Mouse (Mus musculus) midbrain, embryonic 14.5 days (tissue): ENCODE measurements around the gene Hpf1. TPM values are rescaled to one million over a fixed set of nuclear protein-coding genes. Genes with fewer than 3 reads are reported as not detected.

ENCODE experiments used
- ATAC-seq: fragments of 200-750 bp; cut with Nextera tagmentation; 2 replicates; pipeline ENCODE4 v1.8.0; 2017; ENCODE audit warnings: moderate number of reproducible peaks, moderate library complexity; ENCODE audit not compliant: low FRiP score, low TSS enrichment
- DNase-seq: peaks from one replicate; pipeline ENCODE4 v3.0.0-alpha.2; 2015
- H3K27ac ChIP-seq: fragments of 300-500 bp; sonication (generic); replicated peaks from 2 replicates; pipeline ENCODE4 v1.5.1; 2014; ENCODE audit warnings: mild to moderate bottlenecking, low read depth, low read length, moderate library complexity
- H3K27me3 ChIP-seq: fragments of 300-500 bp; sonication (generic); 2 replicates; pipeline ENCODE4 v1.6.1; 2014; ENCODE audit warnings: low read length, control low read depth, mixed read lengths; ENCODE audit not compliant: control insufficient read depth, insufficient read depth
- H3K36me3 ChIP-seq: fragments of 300-500 bp; sonication (generic); 2 replicates; pipeline ENCODE4 v1.6.1; 2014; ENCODE audit warnings: low read length, control low read depth; ENCODE audit not compliant: control insufficient read depth, insufficient read depth
- H3K4me1 ChIP-seq: fragments of 300-500 bp; sonication (generic); 2 replicates; pipeline ENCODE4 v1.6.1; 2014; ENCODE audit warnings: mild to moderate bottlenecking, antibody characterized with exemption, low read length, control low read depth; ENCODE audit not compliant: control insufficient read depth, insufficient read depth
- H3K4me2 ChIP-seq: fragments of 300-500 bp; sonication (generic); 2 replicates; pipeline ENCODE4 v1.6.1; 2014; ENCODE audit warnings: mild to moderate bottlenecking, low read length, moderate library complexity
- H3K4me3 ChIP-seq: fragments of 300-500 bp; sonication (generic); replicated peaks from 2 replicates; pipeline ENCODE4 v1.5.1; 2014; ENCODE audit warnings: low read depth, low read length
- H3K9ac ChIP-seq: fragments of 300-500 bp; sonication (generic); replicated peaks from 2 replicates; pipeline ENCODE4 v1.6.1; 2014; ENCODE audit warnings: mild to moderate bottlenecking, low read length, moderate library complexity
- H3K9me3 ChIP-seq: fragments of 300-500 bp; sonication (generic); 2 replicates; pipeline ENCODE4 v1.6.1; 2016; ENCODE audit warnings: low read length, control low read depth, mixed read lengths; ENCODE audit not compliant: control insufficient read depth
- WGBS: fragments of 180-500 bp; shearing (Covaris S2); extraction: QIAGEN DNeasy Blood & Tissue Kit; methylation state at CpG from one replicate; pipeline ENCODE4 v1.1.7; 2014; 5-methylcytosine and 5-hydroxymethylcytosine counted together
- polyA plus RNA-seq: library from polyadenylated mRNA; unstranded; fragments of >200 nt; fragmentation: Nextera tagmentation; extraction: Ambion mirVana; gene quantifications from 2 replicates; pipeline ENCODE4 v1.2.1, GENCODE M21; 2014

Gene Hpf1
- polyA plus RNA-seq, 1 experiment from 2014 or later, result 95.8 TPM

- Histone ChIP-seq H3K9me3 (no peaks in the 10 kb centered on the region), H3K27me3 (no peaks in the 10 kb centered on the region), H3K27ac (peak overlapping the region; percentile 96), H3K9ac (peak overlapping the region; percentile 60), H3K4me1 (peaks cover 10% of the 10 kb centered on the region; the same call in 1 of the 2 replicates), H3K36me3 (no peaks in the 10 kb centered on the region), H3K4me3 (peak overlapping the region; percentile 50), H3K4me2 (peak overlapping the region; percentile 66)
- DNase-seq (peak; percentile 93), ATAC-seq (peak; percentile 97)
- under 1% methylated on average over 15 of the region's 15 CpGs for WGBS
These were observed 64.2 kb downstream of the Hpf1 start for GRCm38 (mm10) chr8:60954281-60955014.

- Histone ChIP-seq H3K27ac (no peak overlapping the region), H3K9ac (no peak overlapping the region), H3K4me2 (no peak overlapping the region), H3K36me3 (no peaks in the 10 kb centered on the region), H3K4me3 (no peak overlapping the region), H3K9me3 (no peaks in the 10 kb centered on the region), H3K4me1 (peaks cover 8% of the 10 kb centered on the region; the same call in 1 of the 2 replicates), H3K27me3 (no peaks in the 10 kb centered on the region)
- no peak for ATAC-seq
- DNase-seq, result no peak
- WGBS, result 97% methylated on average over 7 of the region's 7 CpGs
These were observed 66.6 kb downstream of the Hpf1 start for GRCm38 (mm10) chr8:60956847-60957246.

Other genes with a start within 250 kb of the Hpf1 start
- 60.4 and 71.2 TPM in 2 replicates for gene Clcn3, start 92.9 kb downstream of the Hpf1 start, polyA plus RNA-seq
- 28.1 and 28.3 TPM in 2 replicates for gene Nek1, start 102.8 kb downstream of the Hpf1 start, polyA plus RNA-seq